Mouse (Mus musculus) c-Kit-positive CD71-positive TER-119-negative erythroid progenitor cells, embryonic 14.5 days (primary cell): ENCODE results near the gene Upp2.

ENCODE experiments used
- DNase-seq: peaks from one replicate; pipeline ENCODE4 v3.0.0-alpha.2; 2013; ENCODE audit warnings: low read depth

Gene Upp2

DNA sequence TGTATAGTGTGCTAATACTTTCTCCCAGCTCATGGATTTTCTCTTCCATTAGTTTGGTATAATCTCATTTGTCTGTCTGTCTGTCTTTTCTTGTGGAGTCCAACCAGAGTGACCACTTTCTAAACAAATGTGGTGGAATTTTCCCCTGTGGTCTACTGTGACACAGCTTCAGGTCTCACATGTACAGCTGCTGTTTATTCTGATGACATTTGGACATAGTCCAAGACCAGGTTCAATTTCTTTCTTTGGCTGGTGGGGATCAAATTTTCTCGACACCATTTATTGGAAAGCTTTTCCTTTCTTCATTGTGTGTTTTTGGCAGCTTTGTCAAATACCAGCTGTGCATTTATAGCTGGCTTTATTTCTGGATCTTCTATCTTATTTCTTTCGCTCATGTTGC lies 191.0 kb downstream of the Upp2 start:
- DNase-seq, result no peak

DNA sequence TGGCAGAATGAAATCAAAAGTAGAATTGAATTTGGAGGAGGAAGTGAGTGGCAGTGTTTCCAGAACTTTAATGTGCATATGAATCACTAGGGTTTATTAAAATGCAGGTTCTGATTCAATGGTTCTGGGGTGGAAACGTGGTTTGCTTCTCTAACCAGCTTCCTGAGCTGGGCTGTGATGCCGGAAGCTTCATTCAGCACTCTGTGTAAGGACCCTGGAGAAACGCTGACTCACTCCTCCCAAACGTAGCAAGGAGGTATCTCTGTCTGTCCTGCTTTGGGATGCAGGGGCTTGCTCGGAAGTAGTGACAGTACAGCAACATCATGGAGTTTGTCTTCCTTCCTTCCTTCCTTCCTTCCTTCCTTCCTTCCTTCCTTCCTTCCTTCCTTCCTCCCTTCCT lies 192.6 kb downstream of the Upp2 start:
- DNase-seq, result no peak

DNA sequence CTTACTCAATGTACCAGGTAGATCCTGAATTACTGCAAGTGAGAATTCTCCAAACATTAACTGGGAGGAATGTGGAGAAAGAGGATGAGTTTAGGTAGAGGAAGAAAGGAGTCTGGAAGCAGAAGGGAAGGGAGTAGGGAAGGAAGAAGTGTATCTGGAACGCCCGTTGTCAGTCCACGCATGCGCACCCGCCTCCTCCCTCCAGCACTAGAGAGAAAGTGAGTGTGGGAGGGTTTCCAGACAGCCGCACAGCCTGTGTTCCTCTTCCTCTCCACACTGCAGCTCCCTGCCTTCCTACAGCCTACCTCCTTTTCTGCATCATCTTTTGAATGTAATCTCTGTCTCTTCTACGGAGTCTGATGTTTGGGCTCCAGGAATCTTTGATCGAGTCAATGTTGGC lies 198.0 kb downstream of the Upp2 start:
- DNase-seq, result no peak

DNA sequence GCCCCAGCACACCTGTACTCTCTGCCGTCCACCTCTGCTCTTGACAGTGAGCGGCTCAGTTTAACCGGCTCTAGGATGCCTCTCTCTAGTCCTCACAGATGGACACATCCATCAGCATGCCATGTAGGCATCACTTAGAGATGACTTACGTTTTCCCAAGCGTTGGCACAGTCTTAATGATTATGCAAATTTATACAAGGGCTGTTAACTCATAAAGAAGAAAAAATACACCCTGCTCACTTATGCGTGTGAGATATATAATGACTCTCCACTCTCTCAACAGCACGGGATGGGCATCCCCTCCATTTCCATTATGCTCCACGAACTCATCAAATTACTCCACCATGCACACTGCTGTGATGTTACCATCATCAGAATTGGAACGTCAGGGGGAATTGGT lies 206.7 kb downstream of the Upp2 start:
- no peak for DNase-seq

DNA sequence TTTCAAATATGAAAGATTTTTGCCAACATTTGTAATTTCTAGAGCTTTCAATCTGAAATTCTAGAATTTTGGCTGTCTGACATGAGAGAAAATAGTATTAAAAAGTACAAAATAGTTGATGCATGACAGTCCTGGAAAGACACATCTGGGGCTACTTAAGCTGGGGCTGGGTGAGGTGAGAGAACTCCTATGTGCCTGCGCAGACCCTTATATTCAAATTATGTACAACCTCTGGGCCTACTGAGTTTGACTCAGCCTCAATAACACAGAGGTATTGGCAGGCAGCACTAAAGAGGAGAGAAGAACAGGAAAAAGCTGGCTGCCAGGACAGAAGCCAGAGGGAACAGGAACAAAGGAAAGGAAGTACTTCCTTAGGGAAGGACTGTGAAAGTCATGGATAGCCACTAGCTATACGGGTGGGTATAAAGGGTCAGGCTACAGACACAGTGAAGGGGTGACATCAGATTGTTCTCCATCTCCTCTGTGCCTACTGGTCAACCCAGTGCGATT lies 211.9 kb downstream of the Upp2 start:
- no peak for DNase-seq

DNA sequence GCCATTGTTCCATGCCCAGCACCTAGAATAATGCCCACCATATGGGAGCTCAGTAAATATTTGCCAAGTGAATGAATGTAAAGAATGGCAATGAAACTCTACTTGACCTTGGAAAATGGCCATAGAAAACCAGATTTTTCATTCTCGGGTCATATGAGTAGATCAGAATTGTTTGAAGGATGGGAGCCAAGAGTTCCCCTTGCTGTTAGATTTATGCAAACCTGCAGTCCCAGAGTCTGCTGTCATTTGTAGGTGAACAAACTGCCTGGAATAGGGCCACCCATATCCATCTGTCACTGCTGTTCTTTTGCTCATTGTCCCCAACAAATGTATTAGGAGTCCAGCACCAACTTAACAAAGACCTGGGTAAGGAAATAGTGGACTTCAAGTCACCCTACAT lies 216.4 kb downstream of the Upp2 start:
- DNase-seq, result no peak

DNA sequence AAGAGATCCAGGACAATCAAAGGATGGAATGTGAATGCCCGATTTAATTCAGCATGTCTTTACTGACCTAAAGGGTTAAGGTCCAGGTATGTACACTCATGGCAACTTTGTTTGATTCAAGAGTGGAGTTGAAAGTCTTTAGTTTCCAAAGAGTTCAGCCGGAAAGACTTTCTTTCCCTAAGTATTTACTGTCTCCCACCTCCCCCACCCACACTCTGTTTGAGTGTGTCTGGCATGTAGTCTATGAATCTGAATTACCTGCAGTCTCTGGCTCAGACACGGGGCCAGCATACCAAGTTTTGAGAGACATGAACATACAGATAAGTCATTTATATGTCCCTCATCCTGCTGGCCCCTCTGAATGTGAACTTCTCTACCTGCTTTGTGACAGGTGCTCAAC lies 219.1 kb downstream of the Upp2 start:
- DNase-seq, result no peak

DNA sequence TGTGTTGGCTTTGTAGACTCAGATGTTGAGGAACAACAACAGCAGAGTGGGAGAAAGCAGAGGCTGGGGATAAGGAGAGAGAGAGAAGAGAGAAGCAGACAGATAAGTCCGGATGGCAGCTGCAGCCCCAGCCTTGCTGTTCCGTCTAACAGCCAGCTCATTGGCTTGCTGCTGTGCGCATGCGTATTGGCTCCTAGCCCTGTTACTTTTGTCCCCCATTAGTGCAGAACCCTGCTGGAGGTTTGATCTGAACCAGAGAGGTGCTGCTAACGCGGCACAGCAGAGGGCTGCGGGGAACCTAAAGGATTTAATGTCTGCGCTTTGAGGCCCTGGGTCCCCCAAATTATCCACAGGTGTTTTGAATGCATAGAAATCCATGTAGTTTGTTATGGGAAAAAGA lies 219.6 kb downstream of the Upp2 start:
- DNase-seq, result no peak

DNA sequence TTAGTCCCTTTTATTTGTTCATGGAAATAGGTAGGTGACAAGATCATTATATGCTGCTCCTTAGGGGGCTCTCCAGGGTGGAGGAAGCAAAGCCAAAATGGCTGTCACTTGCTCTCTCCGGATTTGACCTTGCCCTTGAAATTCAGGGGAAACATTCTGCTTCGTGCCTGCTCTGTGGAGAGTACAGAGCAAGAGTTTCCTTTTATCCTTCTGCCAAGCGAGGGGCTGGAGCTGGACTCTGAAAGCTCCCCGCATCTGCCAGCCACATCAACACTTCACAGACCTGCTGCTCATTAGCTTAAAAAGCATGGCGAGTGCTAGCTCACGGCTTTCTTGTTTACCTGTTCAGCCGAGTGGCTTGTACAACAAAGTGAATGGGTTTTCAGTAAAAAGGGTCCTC lies 220.3 kb downstream of the Upp2 start:
- DNase-seq, result no peak

DNA sequence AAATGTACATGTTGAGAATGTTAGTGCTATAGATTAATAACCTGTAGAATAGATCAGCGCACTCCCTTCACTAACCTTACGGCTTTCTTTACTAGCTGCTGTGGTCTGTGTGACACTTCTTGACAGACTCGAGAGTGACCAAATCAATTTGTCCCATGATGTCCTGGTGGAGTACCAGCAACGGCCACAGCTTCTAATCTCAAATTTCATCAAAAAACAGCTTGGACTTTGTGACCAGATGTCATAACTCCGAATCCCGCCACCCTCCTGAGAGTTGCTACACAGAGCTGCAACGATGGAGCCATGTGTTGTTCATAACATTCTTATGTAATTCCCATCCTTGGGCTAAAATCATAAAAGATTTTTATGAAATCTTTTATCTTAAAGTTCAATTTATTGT lies 222.8 kb downstream of the Upp2 start:
- DNase-seq, result no peak

DNA sequence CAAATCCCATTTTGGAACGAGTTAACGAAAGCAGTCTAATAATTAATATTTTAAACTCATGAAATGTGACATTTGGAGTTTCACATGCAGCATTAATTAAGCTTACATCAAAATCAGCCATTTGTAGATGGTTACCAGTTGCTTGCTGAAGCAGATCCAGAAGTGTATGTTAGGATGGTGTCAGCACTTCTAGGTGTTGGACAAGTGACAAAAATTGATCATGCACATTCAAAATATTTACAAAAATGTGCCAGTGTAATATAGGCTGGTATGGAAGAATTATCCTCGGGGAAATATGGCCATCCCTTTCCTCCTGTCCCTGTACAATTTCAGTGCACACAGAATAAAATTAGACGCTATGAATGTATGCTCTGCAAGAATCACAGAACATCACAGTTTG lies 223.3 kb downstream of the Upp2 start:
- DNase-seq, result no peak

DNA sequence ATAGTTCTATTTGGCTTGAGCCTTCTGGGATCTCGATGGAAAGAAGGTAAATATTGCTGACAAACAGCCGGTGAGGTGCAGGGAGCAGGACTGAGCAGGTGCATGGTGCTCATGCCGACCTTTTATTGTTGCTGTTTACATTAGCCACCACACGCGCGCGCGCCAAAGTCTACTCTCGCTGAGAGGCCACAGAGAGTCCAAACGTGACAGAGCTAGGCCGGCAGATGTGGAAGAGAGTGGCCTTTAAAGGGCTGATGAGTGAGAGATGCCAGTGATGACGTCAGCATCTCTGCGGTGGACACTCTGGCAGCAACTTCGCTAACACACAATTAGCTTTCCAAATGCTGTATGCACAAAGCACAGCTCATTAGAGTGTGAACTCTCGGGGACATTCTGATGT lies 227.4 kb downstream of the Upp2 start:
- DNase-seq, result no peak

DNA sequence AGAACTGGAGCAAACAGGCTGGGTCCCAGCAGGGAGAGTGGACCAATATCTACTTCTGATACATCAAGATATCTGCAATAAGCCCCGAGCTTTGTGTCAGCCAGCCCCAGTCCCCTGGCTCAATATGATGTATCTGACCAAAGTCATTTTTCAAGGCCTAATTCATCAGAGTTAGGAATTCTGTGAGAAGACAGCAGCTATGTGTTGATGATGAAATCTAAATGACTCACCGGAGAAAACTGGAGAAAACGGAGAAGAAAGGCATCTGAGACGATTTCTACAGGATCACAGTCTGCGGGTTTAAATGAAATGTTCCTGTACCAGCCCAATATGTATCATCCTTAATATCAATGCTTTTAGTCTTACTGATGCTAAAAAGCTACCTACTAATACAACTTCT lies 228.3 kb downstream of the Upp2 start:
- no peak for DNase-seq

DNA sequence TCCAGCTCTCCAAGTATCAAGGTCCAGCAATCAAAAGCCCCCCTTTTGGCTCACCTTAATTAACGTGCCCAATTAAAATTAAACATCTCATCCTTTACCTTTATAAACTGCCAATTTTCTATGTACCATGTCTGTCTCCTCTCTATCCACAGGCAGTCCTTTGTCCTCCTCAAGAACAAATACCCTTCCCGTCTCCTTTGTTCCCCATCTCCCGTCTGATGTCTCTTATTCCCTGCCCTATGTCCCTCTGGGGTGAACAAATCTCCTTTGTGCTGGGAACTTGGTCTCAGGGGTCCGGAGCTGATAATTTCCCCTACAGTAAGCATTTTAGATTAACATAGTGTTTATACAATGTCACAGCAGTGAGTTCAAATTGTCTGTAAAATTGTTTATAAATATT lies 230.4 kb downstream of the Upp2 start:
- DNase-seq, result no peak

DNA sequence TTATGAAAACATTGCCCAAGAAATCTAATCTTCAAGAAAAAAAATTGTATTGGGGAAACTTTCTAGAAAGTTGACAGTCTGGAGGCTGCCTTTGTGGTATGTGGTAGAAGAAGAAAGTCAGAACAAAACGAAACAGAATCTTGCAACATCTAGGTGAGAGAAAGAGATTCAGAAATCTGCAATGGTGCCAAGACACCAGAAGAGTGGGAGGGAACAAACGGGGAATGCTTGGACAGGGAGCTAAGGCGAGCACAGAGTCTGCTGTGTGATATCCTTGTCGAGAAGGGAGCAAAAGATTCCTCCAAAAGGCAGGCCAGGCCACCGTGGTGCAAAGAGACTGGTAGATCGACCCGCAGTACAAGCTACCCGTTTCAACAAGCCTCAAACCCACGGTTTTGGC lies 232.0 kb downstream of the Upp2 start:
- DNase-seq, result no peak

DNA sequence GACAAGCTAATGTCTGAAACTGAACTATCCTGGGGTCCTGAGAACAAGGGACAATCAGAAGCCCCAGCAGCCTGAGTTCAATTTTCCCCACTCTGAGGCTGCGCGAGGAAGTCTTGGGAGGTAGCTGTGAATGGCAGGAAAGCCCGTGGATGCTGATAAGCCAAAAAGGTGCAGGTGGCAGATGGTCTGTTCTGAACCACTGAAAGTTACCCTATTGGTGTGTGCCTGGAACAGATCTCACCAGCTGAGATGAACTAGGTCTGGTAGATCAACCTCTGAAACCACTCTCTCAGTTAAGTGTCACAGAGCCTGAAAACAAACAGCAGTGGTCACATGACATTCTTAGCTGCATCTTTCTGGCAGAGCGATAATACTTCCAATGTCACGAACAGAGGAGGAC lies 232.5 kb downstream of the Upp2 start:
- DNase-seq, result no peak

DNA sequence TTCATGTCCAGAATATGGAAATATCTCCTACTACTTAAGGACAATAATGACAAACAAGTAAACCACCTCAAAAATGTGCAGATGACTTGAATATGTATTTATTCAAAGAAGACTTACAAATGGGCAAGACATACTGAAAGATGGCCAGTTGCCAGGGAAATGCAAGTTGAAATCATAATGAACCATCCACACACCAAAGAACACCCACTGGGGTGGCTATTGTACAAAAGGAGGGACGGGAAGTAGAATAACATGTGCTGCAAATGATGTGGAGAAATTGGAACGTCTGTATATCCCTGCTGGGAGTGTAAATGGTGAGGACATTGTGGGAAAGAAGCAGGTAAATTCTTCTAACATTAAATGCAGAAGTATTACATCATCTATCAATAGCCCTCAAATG lies 245.8 kb downstream of the Upp2 start:
- no peak for DNase-seq

DNA sequence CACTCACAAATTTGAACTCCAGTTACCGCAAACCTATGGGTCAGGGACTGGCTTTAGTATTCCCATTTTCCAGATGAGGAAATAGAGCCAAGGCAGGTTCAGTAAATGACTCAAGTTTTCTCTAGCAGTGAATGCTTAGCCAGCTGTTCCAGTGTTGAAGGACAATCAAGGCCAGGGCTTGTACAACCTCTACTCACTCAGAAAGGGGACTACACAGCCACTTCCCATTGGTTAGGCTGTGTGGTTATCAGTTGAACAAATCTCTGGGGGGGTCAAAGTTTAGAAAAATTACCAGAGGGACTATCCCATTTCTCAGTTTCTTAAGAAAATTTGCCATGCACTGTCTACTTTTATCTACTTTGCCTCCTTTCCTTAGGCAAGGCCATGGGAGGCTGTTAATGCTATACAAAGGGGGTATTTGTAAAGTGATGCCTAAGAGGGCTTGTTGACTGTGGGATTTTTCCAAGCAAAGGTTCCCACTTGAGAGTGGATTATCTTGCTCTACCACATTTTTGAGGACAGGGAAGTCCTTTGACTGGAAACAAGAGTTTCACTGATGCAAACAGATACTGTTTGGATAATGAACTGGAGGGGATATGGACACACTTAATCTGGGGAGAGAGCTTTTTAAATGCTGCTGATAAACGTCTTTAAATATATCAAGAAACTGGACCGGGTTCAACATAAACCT lies 262.0 kb downstream of the Upp2 start:
- DNase-seq, result no peak

DNA sequence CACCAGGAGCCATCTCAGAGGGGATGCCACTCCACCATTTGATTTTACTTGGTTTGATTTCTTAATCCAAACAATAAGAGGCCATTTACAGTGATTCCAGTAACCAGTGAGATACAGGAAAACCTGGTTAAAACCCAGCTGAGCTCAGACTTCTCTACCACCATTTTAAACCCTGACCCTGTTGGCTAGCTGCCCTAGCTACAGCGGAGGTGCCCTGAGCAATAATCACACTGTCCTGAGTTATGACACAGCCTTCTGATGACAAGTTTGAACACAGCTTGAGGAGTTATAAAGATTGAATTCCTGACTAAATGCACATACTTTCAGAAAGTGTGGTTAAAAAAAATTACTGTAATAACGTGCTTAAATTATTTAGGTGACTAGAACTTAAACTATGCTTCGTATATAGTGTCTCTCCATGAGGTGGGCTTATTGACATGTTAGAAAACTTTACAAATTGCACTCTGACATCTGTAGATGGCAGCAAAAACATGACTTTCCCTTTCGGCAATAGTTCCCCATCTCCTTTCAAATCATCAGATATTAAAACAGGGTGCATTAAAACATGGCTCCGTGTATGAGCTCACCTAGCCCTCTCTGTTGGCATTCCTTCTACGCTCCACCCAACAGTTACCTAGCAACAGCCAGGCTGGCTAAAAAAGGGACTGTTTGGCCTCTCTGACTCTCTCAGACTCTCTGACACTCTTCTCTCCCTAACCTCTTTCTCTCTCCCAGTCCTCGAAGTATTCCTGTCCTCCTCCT lies 263.1 kb downstream of the Upp2 start:
- no peak for DNase-seq

DNA sequence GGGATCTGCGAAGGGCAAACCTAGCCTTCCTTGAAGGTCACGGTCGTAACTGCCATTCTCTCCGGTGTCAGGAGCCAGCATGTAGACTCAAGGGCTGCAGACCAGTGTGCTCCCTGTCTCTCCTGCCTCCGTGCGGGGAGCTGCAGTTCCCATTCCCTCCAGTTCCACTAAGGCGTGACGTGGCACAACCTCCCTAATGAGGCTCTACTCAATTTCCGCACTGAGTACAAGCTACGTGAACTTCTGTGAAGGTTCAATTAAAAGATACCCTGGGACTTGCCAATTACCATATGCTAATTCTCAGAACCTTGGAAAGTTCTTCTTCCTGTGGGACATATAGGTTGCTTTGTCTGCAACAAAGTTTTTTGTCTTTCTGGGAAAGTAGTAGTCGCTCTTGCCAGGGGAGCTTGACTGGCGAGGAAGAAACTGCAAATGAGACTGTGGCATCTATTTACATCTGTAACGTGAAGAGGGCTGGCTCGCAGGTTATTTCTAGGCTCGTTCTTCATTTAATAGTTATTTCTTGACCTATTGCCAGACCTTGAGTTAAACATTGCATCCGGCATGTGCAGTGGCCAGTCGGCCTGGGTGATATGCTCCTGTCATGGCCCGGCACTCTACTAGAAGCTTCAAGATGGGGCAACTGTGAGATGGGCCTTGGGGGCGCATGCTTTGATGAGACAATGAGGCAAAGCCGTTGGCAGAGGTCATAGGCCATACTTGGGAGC lies 265.3 kb downstream of the Upp2 start:
- DNase-seq, result no peak

DNA sequence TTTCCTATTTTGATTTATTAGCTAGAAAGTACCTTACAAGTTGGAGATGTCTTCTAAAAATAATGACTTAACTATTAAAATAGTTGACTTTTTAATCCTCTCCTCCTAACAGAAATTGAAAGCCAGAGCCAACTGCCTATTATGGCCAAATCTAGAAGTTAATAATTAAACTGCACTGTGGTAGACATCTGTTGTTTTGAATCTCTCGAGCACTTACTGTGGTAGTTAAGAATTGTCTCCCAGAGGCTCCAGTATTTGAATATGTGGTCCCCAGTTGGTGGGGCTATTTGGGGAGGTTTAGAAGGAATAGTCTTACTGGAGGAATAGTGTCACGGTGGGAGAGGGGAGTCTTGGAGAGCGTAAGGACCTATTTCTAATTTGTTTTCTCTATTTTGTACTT lies 273.9 kb downstream of the Upp2 start:
- DNase-seq, result no peak

DNA sequence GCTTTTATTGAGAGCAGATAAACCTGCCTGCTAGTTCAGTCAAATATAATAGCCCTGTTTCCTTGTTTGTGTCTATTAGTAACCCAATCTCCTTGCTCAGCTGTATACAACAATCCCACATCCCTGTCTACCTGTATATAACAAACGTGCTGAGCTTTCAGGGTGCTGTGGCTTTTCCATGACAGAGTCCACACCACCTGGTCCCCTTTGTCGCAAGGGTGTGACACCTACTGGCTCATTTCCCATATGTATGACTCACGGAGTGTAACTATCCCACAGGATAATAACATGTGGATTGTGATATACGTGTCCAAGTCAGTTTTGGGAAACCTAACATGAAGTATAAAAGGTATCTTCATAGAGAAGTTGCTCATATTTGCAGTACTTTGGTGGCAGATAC lies 275.3 kb downstream of the Upp2 start:
- DNase-seq, result no peak
